ENCODE assay signal across 8 mouse cellular contexts in genomic region chr2:34771368-34772226, GRCm38 (mm10). TPM values are rescaled to one million over a fixed set of nuclear protein-coding genes. Genes with fewer than 3 reads are reported as not detected.
DNase-seq lines count a peak whose midpoint lies in the region; ATAC-seq lines count a peak whose summit lies in the region.

TSS of gene Hspa5 (plus strand) at chr2:34771970.

- peak; percentile 99 for ATAC-seq in forebrain, embryonic 14.5 days
- ATAC-seq in neural tube, embryonic 15.5 days (ENCODE audit: low FRiP score), result peak; percentile 98

- H3K9me3 ChIP-seq in forebrain, embryonic 14.5 days (replicated peaks; ENCODE audit: control insufficient read depth, low read length), result no peaks in the 10 kb centered on the region
- H3K9me3 ChIP-seq in neural tube, embryonic 15.5 days (replicated peaks), result no peaks in the 10 kb centered on the region

- DNase-seq in ES-CJ7 (ENCODE audit: low read depth, low spot score), result peak; percentile 100
- peak; percentile 100 for DNase-seq in cerebellum, adult 11 months
- DNase-seq in forebrain, embryonic 14.5 days (ENCODE audit: low spot score), result peak; percentile 100
- DNase-seq in heart, postnatal 14 days, result peak; percentile 97 to 98
- peak; percentile 100 for DNase-seq in layer of hippocampus, adult 11-12 months (ENCODE audit: low spot score)
- DNase-seq in lung, adult 18-20 months, result peak; percentile 100
- DNase-seq in testis, postnatal 14 days (ENCODE audit: low spot score), result peak; percentile 100

- intact Hi-C loops in heart, postnatal 14 days (cut with DNase I), result no loop called here

- H3K27me3 ChIP-seq in forebrain, embryonic 14.5 days (replicated peaks; ENCODE audit: control insufficient read depth, insufficient read depth, low read length), result no peaks in the 10 kb centered on the region
- H3K27me3 ChIP-seq in neural tube, embryonic 15.5 days (replicated peaks), result no peaks in the 10 kb centered on the region

- peak within 1 kb of the TSS; percentile 75 for H3K4me2 ChIP-seq in forebrain, embryonic 14.5 days (ENCODE audit: low read length)
- H3K4me2 ChIP-seq in neural tube, embryonic 15.5 days, result peak within 1 kb of the TSS; percentile 69

- H3K4me3 ChIP-seq in forebrain, embryonic 14.5 days (ENCODE audit: low read depth, low read length), result peak within 1 kb of the TSS; percentile 87
- H3K4me3 ChIP-seq in neural tube, embryonic 15.5 days (replicated peaks), result peak within 1 kb of the TSS; percentile 81

- peaks cover 36% of the 10 kb centered on the region for H3K36me3 ChIP-seq in forebrain, embryonic 14.5 days (ENCODE audit: control insufficient read depth, insufficient read depth, low read length)
- peaks cover 29% of the 10 kb centered on the region for H3K36me3 ChIP-seq in neural tube, embryonic 15.5 days

- WGBS in forebrain, embryonic 14.5 days, result under 1% methylated on average over 60 of the region's 60 CpGs
- under 1% methylated on average over 60 of the region's 60 CpGs for WGBS in neural tube, embryonic 15.5 days

- H3K4me1 ChIP-seq in forebrain, embryonic 14.5 days (ENCODE audit: control insufficient read depth, insufficient read depth, low read length), result peaks cover 39% of the 10 kb centered on the region
- peaks cover 48% of the 10 kb centered on the region for H3K4me1 ChIP-seq in neural tube, embryonic 15.5 days

- H3K9ac ChIP-seq in forebrain, embryonic 14.5 days (ENCODE audit: low read length), result peak within 1 kb of the TSS; percentile 96
- H3K9ac ChIP-seq in neural tube, embryonic 15.5 days (replicated peaks), result peak within 1 kb of the TSS; percentile 94

- H3K27ac ChIP-seq in forebrain, embryonic 14.5 days (ENCODE audit: low read depth, low read length), result peak within 1 kb of the TSS; percentile 86
- H3K27ac ChIP-seq in neural tube, embryonic 15.5 days (replicated peaks), result peak within 1 kb of the TSS; percentile 92

RNA-seq across cellular contexts. Expression of gene Hspa5, which starts in this region (rescaled TPM):
- polyA plus RNA-seq in forebrain, embryonic 14.5 days (2014; fragmentation: Nextera tagmentation; extraction: Ambion mirVana), result 384 and 454 TPM in 2 replicates
- 100 to 1,000 TPM; 383 to 477 TPM for total RNA-seq in heart, postnatal 14 days (2021)
- 475 and 549 TPM in 2 replicates for polyA plus RNA-seq in neural tube, embryonic 15.5 days (2015; fragmentation: Nextera tagmentation; extraction: Ambion mirVana)

Comparison
In these comparisons a context has a peak if more than half of its experiments do, and no peak if none do; other contexts are left out.
1. Peak in every context shown above with its lines: DNase-seq, ATAC-seq, H3K4me3 ChIP-seq and H3K27ac ChIP-seq.